Mouse (Mus musculus): ENCODE data around the gene Kif17. TPM values are rescaled to one million over a fixed set of nuclear protein-coding genes. Genes with fewer than 3 reads are reported as not detected.

Gene Kif17
- total RNA-seq, 2 experiments from 2014 or later: 29.4 to 31.0 TPM

DNA sequence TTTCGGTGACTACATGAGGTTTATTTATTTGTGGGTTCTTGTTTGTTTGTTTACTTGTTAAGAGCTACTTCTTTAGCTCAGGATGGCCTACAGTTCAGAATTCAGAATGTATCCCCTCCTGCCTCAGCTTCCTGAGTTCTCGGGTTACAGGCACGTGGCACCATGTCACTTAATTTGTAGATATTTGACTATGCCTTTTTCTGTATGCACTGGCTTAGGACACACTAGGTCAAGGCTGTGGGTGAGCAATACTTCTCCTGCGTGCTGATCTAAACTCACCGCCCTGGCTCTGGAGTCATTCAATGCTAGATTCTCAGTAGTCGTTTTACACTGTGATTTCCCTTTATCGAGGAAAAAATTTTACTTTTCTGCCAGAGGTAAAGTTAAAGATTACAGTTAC is 29.5 kb upstream of the Kif17 start:
- no peak for TF ChIP-seq CTCF (IDR thresholded peaks at IDR 0.05)

DNA sequence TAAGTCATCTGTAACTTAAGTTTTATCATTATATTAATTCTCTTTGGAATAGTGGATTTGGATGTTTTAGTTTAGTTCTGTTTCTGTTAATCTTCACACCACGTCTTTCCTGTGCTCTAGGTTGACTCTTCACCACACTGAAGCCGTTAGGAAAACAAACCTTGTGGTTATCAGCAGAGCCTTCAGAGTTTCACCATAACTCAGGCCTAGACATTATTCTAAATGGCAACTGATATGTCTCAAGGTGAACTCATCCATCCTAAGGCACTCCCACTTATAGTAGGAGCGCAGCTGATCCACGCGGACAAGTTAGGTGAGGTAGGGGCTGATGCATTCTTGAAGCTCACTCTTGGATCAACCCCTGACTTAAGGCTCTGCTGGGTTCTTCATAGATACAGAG is 28.8 kb upstream of the Kif17 start:
- H3K27ac ChIP-seq: no peak overlapping the region
- H3K4me3 ChIP-seq: no peak overlapping the region
- no peak for TF ChIP-seq CTCF (IDR thresholded peaks at IDR 0.05)
- DNase-seq (ENCODE audit: extremely low spot score in 1 of 2, low spot score in 2 of 2): no peak
- intact Hi-C loops (cut with DNase I): no loop called here

More for the DNA sequence above, 29.5 kb upstream of the Kif17 start:
- intact Hi-C loops (cut with DNase I): no loop called here
- H3K27ac ChIP-seq: no peak overlapping the region
- no peak overlapping the region for H3K4me3 ChIP-seq
- DNase-seq (ENCODE audit: extremely low spot score in 1 of 2, low spot score in 2 of 2): no peak

DNA sequence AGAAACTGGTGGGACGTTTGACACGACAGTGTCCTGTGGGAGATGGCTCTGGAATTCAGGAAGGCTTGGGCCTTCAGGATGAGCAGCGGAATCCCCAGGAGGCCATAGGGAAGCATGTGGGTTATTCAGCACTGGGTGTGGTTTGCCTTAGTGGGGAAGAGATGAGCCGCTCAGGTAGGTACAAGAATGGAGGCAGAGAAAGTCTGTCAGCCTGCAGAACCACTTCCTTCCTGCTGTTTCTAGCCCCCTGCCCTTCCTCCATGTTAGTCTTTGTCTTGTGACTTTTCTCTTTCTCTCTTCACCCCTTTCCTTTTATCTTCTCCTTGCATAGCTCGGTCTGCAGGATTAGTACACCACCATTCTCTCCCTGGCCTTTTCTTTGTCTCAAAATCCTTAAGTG is 27.8 kb upstream of the Kif17 start:
- intact Hi-C loops (cut with DNase I): no loop called here

DNA sequence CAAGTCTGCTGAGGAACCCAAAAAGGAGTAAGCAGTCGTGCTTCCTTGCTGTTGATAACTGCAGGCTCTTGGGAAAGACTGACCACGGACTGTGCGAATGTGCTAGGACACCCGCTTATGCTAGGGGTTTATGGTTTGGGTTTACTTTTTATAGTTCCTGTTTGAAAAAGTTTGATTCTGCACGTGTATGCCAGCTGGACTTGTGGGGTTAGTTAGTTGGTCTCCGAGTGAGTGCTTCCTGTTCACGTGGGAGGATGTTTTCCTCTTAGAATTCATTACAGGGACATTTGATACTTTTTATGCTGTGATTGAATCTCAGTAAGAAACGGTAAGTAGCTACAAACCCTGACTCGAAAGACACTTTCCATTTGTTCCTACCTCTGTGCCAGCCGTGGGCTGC is 26.6 kb upstream of the Kif17 start:
- TF ChIP-seq CTCF (IDR thresholded peaks at IDR 0.05): no peak
- intact Hi-C loops (cut with DNase I): no loop called here

More for the DNA sequence above, 27.8 kb upstream of the Kif17 start:
- no peak overlapping the region for H3K27ac ChIP-seq
- DNase-seq (ENCODE audit: extremely low spot score in 1 of 2, low spot score in 2 of 2): no peak
- no peak overlapping the region for H3K4me3 ChIP-seq
- no peak for TF ChIP-seq CTCF (IDR thresholded peaks at IDR 0.05)

DNA sequence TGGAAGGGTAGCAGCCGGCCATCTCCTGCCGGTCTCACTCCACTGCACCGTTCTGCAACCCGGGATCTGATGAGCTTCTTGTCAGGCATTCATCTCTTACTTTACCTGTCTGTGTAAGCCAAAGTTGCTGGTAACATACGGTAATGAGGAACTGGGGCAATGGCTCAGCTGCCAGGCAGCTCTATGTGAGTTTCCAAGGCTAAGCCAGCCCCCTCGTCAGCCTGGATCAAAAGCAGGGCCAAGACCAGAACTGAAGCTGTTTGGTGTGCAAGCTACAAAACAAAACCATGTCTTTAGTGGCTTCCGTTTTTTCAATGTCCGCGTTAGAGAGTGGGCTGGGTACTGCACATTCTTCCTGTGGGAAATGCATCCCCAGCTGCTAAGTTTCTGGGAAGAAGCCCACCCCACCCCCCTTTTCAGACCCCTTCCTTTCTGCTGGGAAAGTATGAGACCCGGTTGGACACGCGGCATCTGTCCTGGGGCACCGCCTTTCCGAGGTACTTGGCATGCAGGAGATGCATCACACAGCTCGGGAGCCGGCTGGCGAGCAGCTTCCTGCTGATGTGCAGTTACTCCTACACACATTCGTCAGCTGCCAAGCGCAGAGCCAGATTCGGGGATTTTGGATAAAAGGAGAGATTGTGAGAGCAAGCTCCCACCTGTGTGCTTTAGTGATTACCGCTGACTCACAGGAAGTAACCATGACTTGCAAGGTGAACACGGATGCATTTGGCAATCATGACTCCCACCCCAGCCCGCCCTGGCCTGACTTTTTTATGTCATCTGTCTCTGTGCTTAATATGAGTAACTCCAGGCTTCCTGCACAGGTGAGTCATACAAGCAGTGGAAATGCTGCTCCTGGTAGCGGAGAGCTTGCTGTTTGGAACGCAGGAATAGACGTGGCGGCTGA is 3.2 kb upstream of the Kif17 start:
- peak overlapping the region; percentile 70 for H3K27ac ChIP-seq
- intact Hi-C loops (cut with DNase I): no loop called here
- peak; percentile 79 to 82 for DNase-seq (ENCODE audit: extremely low spot score in 1 of 2, low spot score in 2 of 2)
- no peak for TF ChIP-seq CTCF (IDR thresholded peaks at IDR 0.05)
- no peak overlapping the region for H3K4me3 ChIP-seq

More for the DNA sequence above, 26.6 kb upstream of the Kif17 start:
- no peak for DNase-seq (ENCODE audit: extremely low spot score in 1 of 2, low spot score in 2 of 2)
- no peak overlapping the region for H3K27ac ChIP-seq
- H3K4me3 ChIP-seq: no peak overlapping the region

DNA sequence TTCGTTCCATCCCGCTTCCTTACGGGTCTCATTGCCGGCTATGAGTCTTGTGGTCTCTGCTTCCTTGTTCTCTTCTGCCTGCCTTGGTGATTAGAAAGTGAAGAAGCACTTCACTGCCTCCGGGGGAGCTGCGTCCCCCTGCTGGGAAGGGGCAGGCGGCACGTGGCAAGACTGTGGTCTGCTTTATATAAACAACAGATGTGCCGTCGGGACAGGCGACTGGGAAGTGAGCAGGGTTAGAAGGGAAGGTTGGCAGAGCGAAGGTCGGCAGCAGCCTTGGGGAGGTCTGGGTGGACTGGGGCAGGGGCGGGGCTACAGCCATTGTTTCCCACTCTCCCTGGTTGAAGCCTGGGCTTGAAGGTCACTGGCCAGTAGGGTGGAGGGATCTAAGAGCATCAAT is 1.6 kb downstream of the Kif17 start:
- peak; percentile 20 for TF ChIP-seq CTCF (IDR thresholded peaks at IDR 0.05)
- intact Hi-C loops (cut with DNase I): no loop called here
- peak overlapping the region; percentile 80 for H3K4me3 ChIP-seq
- DNase-seq (ENCODE audit: extremely low spot score in 1 of 2, low spot score in 2 of 2): no peak
- H3K27ac ChIP-seq: peak overlapping the region; percentile 65

DNA sequence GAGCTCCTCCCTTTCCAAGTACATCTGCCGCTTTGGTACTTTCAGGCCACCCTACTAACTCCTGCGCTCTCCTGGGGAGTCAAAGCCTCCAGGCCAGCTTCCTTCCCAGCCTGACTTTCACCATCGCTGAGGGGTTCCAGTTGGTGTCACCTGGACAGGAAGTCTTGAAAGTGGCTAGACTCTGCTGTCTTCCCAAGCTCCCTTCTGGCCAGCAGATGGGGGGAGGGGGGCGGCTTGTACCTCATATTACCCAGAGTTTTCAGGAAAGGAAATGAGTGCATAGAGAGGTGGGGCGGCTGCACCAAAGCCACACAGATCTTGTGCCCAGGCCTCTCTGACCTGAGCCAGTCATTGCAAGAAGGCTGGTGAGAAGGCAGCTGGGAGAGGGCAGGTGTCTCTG is 2.0 kb downstream of the Kif17 start:
- H3K27ac ChIP-seq: peak overlapping the region; percentile 65
- no peak for TF ChIP-seq CTCF (IDR thresholded peaks at IDR 0.05)
- no peak for DNase-seq (ENCODE audit: extremely low spot score in 1 of 2, low spot score in 2 of 2)
- peak overlapping the region; percentile 80 for H3K4me3 ChIP-seq
- intact Hi-C loops (cut with DNase I): no loop called here

DNA sequence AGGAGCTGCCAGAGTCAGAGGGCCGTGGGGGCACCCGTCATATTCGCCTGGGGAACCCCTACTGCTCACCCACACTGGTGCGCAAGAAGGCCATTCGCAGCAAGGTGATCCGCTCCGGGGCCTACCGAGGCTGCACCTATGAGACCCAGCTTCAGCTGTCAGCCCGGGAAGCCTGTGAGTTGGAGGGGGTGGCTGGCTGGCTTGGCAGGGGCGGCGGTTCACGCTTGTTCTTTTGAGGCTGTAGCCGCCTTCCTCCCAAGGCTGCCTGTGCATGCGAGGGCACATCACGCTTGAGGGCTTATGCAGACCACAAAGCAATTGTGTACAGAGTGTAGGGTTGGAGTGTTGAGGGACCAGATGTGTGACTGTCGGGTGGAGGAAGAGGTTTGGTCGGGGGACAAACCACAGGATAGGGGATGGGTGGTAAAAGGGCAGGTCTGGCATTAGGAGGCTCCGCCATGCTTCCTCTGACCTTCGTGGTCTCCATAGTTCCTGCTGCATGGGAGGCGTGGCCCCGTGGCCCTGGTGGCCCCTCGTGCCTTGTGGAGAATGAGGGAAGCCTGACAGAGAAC is 7.0 kb downstream of the Kif17 start:
- Histone ChIP-seq H3K27ac (no peak overlapping the region), H3K4me3 (no peak overlapping the region)
- TF ChIP-seq CTCF (IDR thresholded peaks at IDR 0.05): no peak
- no peak for DNase-seq (ENCODE audit: extremely low spot score in 1 of 2, low spot score in 2 of 2)
- intact Hi-C loops (cut with DNase I): no loop called here

DNA sequence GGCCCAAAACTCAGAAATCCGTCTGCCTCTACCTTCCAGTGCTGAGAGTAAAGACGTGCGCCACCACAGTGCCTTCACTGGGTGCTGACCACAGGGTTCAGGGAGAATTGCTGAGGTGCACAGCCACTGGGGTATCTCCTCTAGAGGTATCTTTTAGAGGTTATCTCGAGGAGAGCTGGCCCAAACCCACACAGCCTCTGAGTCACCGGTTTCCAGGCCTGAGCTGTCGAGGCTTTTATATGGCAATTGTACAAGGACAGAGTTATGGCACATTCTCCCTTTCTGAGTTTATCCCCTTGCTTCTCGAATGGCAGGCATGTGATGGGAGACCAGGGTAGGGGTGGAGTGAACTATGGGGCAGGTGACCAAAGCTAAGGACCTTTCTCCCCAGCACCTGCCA is 8.4 kb downstream of the Kif17 start:
- Histone ChIP-seq H3K27ac (no peak overlapping the region), H3K4me3 (no peak overlapping the region)
- TF ChIP-seq CTCF (IDR thresholded peaks at IDR 0.05): no peak
- DNase-seq (ENCODE audit: extremely low spot score in 1 of 2, low spot score in 2 of 2): no peak
- intact Hi-C loops (cut with DNase I): no loop called here

DNA sequence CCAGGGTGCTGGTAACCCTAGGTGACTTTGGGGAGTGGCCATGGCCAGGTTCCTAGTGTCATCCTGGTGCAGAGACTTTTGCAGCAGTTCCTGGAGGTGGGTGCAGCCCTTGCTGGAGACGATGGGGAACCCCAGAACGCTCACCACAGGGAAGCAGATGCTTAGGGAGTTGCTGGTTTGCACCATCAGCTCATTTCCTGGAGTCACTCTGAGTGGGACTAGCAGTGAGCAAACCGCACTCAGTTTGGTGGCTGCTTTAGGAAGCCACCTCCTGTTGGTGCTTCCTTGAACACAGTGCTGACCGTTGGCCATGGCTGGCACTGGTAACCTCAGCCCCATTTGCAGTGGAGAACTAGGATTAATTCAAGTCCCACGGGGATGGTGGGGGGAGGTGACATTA is 9.2 kb downstream of the Kif17 start:
- DNase-seq (ENCODE audit: extremely low spot score in 1 of 2, low spot score in 2 of 2): no peak
- intact Hi-C loops (cut with DNase I): no loop called here
- TF ChIP-seq CTCF (IDR thresholded peaks at IDR 0.05): no peak
- no peak overlapping the region for H3K27ac ChIP-seq
- no peak overlapping the region for H3K4me3 ChIP-seq

DNA sequence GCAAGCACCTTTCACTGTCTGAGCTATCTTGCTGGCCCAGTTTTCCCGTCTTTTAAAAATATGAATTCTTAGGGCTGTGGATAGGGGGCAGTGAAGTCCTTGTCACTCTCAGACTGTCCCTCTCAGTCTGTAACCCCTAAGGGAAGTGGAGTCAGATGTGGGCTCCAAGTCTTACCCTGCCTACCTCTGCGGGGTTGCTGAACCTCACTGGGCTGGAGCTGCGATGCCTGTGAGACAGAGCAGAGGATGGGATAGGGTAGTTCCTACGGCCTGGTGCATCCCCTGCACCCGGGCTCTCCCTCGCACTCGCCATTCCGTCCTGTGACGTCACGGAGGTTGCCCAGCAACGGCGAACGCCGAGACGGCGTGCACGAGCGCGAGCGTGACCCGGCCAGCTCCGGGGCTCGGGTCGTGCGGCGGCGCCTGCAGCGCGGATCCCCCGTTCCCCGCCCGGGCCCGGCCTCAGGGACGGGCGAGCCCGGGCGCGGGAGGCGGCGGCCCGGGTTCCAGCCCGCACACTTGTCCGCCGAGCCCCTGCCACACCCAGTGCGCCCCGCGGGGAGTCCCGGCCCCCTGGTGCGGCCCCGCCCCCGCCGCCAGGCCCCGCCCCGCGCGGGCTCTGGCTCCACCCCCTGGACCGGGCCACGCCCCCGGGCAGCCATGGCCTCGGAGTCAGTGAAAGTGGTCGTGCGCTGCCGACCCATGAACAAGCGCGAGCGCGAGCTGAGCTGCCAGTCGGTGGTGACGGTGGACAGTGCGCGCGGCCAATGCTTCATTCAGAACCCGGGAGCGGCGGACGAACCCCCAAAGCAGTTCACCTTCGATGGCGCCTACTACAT is 11.8 kb downstream of the Kif17 start:
- peak; percentile 49 for TF ChIP-seq CTCF (IDR thresholded peaks at IDR 0.05)
- peak; percentile 87 to 93 for DNase-seq (ENCODE audit: extremely low spot score in 1 of 2, low spot score in 2 of 2)
- intact Hi-C loops (cut with DNase I): no loop called here
- Histone ChIP-seq H3K4me3 (peak overlapping the region; percentile 62), H3K27ac (peak overlapping the region; percentile 89)

DNA sequence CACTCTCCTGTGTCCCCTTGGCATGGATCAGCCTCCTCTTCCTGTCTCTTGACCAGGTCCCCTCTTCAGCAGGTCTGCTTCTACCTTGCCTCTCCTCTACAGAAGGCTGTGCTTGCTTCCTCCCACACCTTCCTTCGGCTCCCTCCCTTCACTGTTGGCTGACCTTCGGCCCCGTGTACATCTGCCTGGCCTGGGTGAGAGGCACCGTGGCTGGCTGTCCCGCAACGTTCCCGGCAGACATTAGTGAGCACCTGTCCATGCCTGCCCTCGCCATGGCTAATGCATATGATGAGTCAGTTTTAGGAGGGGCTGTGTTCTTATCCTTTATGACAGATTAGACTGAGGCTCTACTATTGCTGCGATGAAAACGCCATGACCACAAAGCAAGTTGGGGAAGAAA is 17.6 kb downstream of the Kif17 start:
- no peak for TF ChIP-seq CTCF (IDR thresholded peaks at IDR 0.05)
- no peak overlapping the region for H3K4me3 ChIP-seq
- intact Hi-C loops (cut with DNase I): no loop called here
- no peak for DNase-seq (ENCODE audit: extremely low spot score in 1 of 2, low spot score in 2 of 2)
- no peak overlapping the region for H3K27ac ChIP-seq
